9 mouse cellular contexts compared by ENCODE assay signal in genomic region chr6:30649651-30650296, GRCm38 (mm10). TPM values are rescaled to one million over a fixed set of nuclear protein-coding genes. Genes with fewer than 3 reads are reported as not detected.
DNase-seq lines count a peak whose midpoint lies in the region; ATAC-seq lines count a peak whose summit lies in the region.
"Had no signal": no experiment of that assay in that cellular context is flagged by ENCODE, and none has a peak within 500 bp of the region (broad histone marks: within the 10 kb centered on the region; RNA-seq: fewer than 3 reads in every experiment).

No protein-coding gene starts in this region.

- H3K27me3 ChIP-seq in embryonic facial prominence, embryonic 13.5 days = no peaks in the 10 kb centered on the region

- 0 out of 2 replicates have a peak overlapping the region, but pooled peaks have one; percentile 24 for H3K27ac ChIP-seq in embryonic facial prominence, embryonic 13.5 days

- intact Hi-C loops in heart, postnatal 10 days (cut with DNase I) = no loop called here

- no peaks in the 10 kb centered on the region for H3K9me3 ChIP-seq in embryonic facial prominence, embryonic 13.5 days

- H3K9ac ChIP-seq in embryonic facial prominence, embryonic 13.5 days = no peak overlapping the region

- no peak for ATAC-seq in embryonic facial prominence, embryonic 13.5 days (ENCODE audit: insufficient number of reproducible peaks, insufficient read depth, low FRiP score, low TSS enrichment, low read depth)

- 70% methylated on average over 11 of the region's 11 CpGs for WGBS in embryonic facial prominence, embryonic 13.5 days

- H3K4me1 ChIP-seq in embryonic facial prominence, embryonic 13.5 days = peaks cover 37% of the 10 kb centered on the region

- H3K4me3 ChIP-seq in embryonic facial prominence, embryonic 13.5 days = no peak overlapping the region

- DNase-seq in heart, postnatal 10 days = peak; percentile 41 to 53
- DNase-seq in heart, adult 9 months (ENCODE audit: low spot score in 2 of 2) = no peak
- peak; percentile 61 for DNase-seq in gastrocnemius, postnatal 25 days
- peak; percentile 57 for DNase-seq in right cerebral cortex, adult 18-20 months
- no peak for DNase-seq in adipocyte (ENCODE audit: low spot score)
- DNase-seq in yolk sac, embryonic 10.5 days (ENCODE audit: low spot score) = no peak

- no peaks in the 10 kb centered on the region for H3K36me3 ChIP-seq in embryonic facial prominence, embryonic 13.5 days

- H3K4me2 ChIP-seq in embryonic facial prominence, embryonic 13.5 days = no peak overlapping the region

RNA-seq across cellular contexts. Expression of gene Cpa1, which starts 10.8 kb away (rescaled TPM):
- 1 to 10 TPM; 3.2 to 3.4 TPM for total RNA-seq in heart, postnatal 10 days (2021)
- 0.34 and 0.87 TPM in 2 replicates for polyA plus RNA-seq in embryonic facial prominence, embryonic 13.5 days (2015; fragmentation: Nextera tagmentation; extraction: Ambion mirVana)
- not detected for total RNA-seq in gastrocnemius, postnatal 25 days (2021)
- total RNA-seq: layer of hippocampus, postnatal 14 days; MEL had no signal

RNA-seq across cellular contexts. Expression of gene Cpa5, which starts 39.0 kb away (rescaled TPM):
- total RNA-seq in heart, postnatal 10 days (2021) = not detected
- polyA plus RNA-seq in embryonic facial prominence, embryonic 13.5 days (2015; fragmentation: Nextera tagmentation; extraction: Ambion mirVana) = 0.12 and 0.28 TPM in 2 replicates
- not detected for total RNA-seq in gastrocnemius, postnatal 25 days (2021)
- total RNA-seq: layer of hippocampus, postnatal 14 days; MEL had no signal

RNA-seq across cellular contexts. Expression of gene Cep41, which starts 43.8 kb away (rescaled TPM):
- total RNA-seq in heart, postnatal 10 days (2021) = 1 to 10 TPM; 2.3 to 4.1 TPM
- 23.4 and 23.9 TPM in 2 replicates for polyA plus RNA-seq in embryonic facial prominence, embryonic 13.5 days (2015; fragmentation: Nextera tagmentation; extraction: Ambion mirVana)
- 1 to 10 TPM; 1.4 to 2.1 TPM for total RNA-seq in gastrocnemius, postnatal 25 days (2021)

Comparison
In these comparisons a context has a peak if more than half of its experiments do, and no peak if none do; other contexts are left out.
1. DNase-seq: peak in heart, postnatal 10 days (2 of 2), gastrocnemius, postnatal 25 days (single experiment) and right cerebral cortex, adult 18-20 months (single experiment); none in heart, adult 9 months (0 of 2), adipocyte (single experiment) and yolk sac, embryonic 10.5 days (single experiment).
2. RNA of gene Cpa1, which starts 10.8 kb away (total RNA-seq): 3.2 to 3.4 TPM in heart, postnatal 10 days; not detected in gastrocnemius, postnatal 25 days; every median in the first group is over 4 times any median in the second.